Mouse (Mus musculus): ENCODE results near the gene Aspg.

- TF ChIP-seq CTCF (IDR thresholded peaks at IDR 0.05; ENCODE audit: low read depth) = no peak
- TF ChIP-seq EP300 (IDR thresholded peaks at IDR 0.05; ENCODE audit: low read depth) = no peak
These were observed 62.8 kb downstream of the Aspg start for GRCm38 (mm10) chr12:112169240-112169639.
